Mouse (Mus musculus) neural tube, embryonic 13.5 days (tissue): Measurements from ENCODE around the gene Lrfn3. TPM values are rescaled to one million over a fixed set of nuclear protein-coding genes. Genes with fewer than 3 reads are reported as not detected.

Source experiments
- ATAC-seq: fragments of 200-750 bp; cut with Nextera tagmentation; 2 replicates; pipeline ENCODE4 v1.8.0; 2017; ENCODE audit warnings: low read depth, mild to moderate bottlenecking, moderate TSS enrichment, moderate library complexity
- H3K27ac ChIP-seq: fragments of 300-500 bp; sonication (generic); replicated peaks from 2 replicates; pipeline ENCODE4 v1.5.1; 2015; ENCODE audit warnings: moderate library complexity, mild to moderate bottlenecking, inconsistent platforms
- H3K27me3 ChIP-seq: fragments of 300-500 bp; sonication (generic); 2 replicates; pipeline ENCODE4 v1.6.1; 2015; ENCODE audit warnings: mild to moderate bottlenecking, inconsistent platforms
- H3K36me3 ChIP-seq: fragments of 300-500 bp; sonication (generic); 2 replicates; pipeline ENCODE4 v1.6.1; 2015; ENCODE audit warnings: mild to moderate bottlenecking, inconsistent platforms
- H3K4me1 ChIP-seq: fragments of 300-500 bp; sonication (generic); replicated peaks from 2 replicates; pipeline ENCODE4 v1.6.1; 2015; ENCODE audit warnings: inconsistent platforms
- H3K4me2 ChIP-seq: fragments of 300-500 bp; sonication (generic); 2 replicates; pipeline ENCODE4 v1.6.1; 2015; ENCODE audit warnings: inconsistent platforms, mild to moderate bottlenecking, moderate library complexity
- H3K4me3 ChIP-seq: fragments of 300-500 bp; sonication (generic); 2 replicates; pipeline ENCODE4 v1.5.1; 2015; ENCODE audit warnings: mild to moderate bottlenecking, inconsistent platforms
- H3K9ac ChIP-seq: fragments of 300-500 bp; sonication (generic); 2 replicates; pipeline ENCODE4 v1.6.1; 2015; ENCODE audit warnings: moderate library complexity, mild to moderate bottlenecking, inconsistent platforms
- H3K9me3 ChIP-seq: fragments of 300-500 bp; sonication (generic); 2 replicates; pipeline ENCODE4 v1.6.1; 2016; ENCODE audit warnings: inconsistent platforms
- whole genome bisulfite sequencing: fragments of 180-500 bp; shearing (Covaris S2); methylation state at CpG from one replicate; pipeline ENCODE4 v1.1.7; 2015; 5-methylcytosine and 5-hydroxymethylcytosine counted together
- polyA plus RNA-seq: library from polyadenylated mRNA; unstranded; fragments of >200 nt; fragmentation: Nextera tagmentation; extraction: Ambion mirVana; gene quantifications from 2 replicates; pipeline ENCODE4 v1.2.1, GENCODE M21; 2015

Lrfn3 gene
- polyA plus RNA-seq, result 10.8 and 12.7 TPM in 2 replicates

DNA sequence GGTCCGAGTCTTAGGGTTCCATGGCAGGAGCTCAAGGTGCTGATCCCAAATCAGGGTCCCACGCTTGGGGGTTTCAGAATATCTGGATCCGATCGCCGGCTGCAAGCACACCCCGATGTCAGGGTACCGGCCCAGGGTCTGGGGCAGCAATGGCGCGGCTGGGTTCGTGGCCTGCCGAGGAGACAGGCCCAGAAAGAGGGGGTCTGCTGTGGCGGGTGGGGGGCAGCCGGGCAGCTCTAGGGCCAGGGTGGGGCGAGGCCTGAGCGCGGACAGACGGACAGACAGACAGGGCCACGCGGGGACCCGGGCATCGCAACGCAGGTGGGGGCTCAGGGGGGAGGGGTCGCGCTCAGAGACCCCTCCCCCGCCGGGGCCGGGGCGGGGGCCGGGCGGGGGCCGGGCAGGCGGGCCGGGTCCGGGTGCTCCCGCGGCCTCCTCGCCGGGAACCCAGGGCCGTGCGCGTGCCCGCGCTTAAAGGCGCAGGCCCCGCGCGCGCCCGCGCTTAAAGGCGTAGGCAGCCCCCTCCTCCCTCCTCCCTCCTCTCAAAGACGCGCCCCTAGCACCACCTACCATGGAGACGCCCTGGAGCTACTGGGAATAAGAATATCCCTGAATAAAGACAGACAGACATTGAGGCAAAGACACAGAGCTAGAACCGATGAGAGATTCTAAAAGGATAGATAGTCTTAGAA lies at the start of gene Lrfn3:
Gene Lrfn3, minus strand, starts transcription at position 121 of the 692 bp plus-strand sequence.
- peaks cover 19% of the 10 kb centered on the region for H3K27me3 ChIP-seq
- WGBS, result 1% methylated on average over 51 of the region's 55 CpGs
- H3K4me3 ChIP-seq, result peak within 1 kb of the TSS; percentile 70
- peaks cover 22% of the 10 kb centered on the region for H3K36me3 ChIP-seq
- H3K9ac ChIP-seq, result peak within 1 kb of the TSS; percentile 96
- H3K27ac ChIP-seq, result peak within 1 kb of the TSS; percentile 54
- ATAC-seq, result peak; percentile 83
- peak within 1 kb of the TSS; percentile 83 for H3K4me2 ChIP-seq
- peaks cover 57% of the 10 kb centered on the region for H3K4me1 ChIP-seq
- no peaks in the 10 kb centered on the region for H3K9me3 ChIP-seq

- no peaks in the 10 kb centered on the region for H3K4me1 ChIP-seq
- H3K27me3 ChIP-seq, result 0 out of 2 replicates have a peak, but pooled peaks cover 3% of the 10 kb centered on the region
- no peak overlapping the region for H3K27ac ChIP-seq
- H3K36me3 ChIP-seq, result no peaks in the 10 kb centered on the region
- ATAC-seq, result no peak
- H3K9me3 ChIP-seq, result no peaks in the 10 kb centered on the region
- no peak overlapping the region for H3K9ac ChIP-seq
- 75% methylated on average over 3 of the region's 3 CpGs for WGBS
- H3K4me2 ChIP-seq, result no peak overlapping the region
- no peak overlapping the region for H3K4me3 ChIP-seq
These were observed 48.5 kb upstream of the Lrfn3 start for GRCm38 (mm10) chr7:30411023-30411422.

- WGBS, result 62% methylated on average over 2 of the region's 2 CpGs
These were observed 47.2 kb upstream of the Lrfn3 start for GRCm38 (mm10) chr7:30409789-30410188.

GRCm38 (mm10) chr7:30408639-30409038 lies 46.1 kb upstream of the Lrfn3 start:
- Histone ChIP-seq H3K4me3 (no peak overlapping the region), H3K36me3 (no peaks in the 10 kb centered on the region), H3K4me1 (no peaks in the 10 kb centered on the region), H3K9ac (no peak overlapping the region), H3K4me2 (no peak overlapping the region), H3K9me3 (no peaks in the 10 kb centered on the region), H3K27ac (no peak overlapping the region), H3K27me3 (0 out of 2 replicates have a peak, but pooled peaks cover 3% of the 10 kb centered on the region)
- ATAC-seq, result no peak
- 82% methylated on average over 3 of the region's 3 CpGs for WGBS

More at GRCm38 (mm10) chr7:30409789-30410188, 47.2 kb upstream of the Lrfn3 start:
- no peak overlapping the region for H3K9ac ChIP-seq
- 0 out of 2 replicates have a peak, but pooled peaks cover 3% of the 10 kb centered on the region for H3K27me3 ChIP-seq
- no peaks in the 10 kb centered on the region for H3K36me3 ChIP-seq
- no peak overlapping the region for H3K27ac ChIP-seq
- no peak overlapping the region for H3K4me2 ChIP-seq
- ATAC-seq, result no peak
- H3K9me3 ChIP-seq, result no peaks in the 10 kb centered on the region
- H3K4me3 ChIP-seq, result no peak overlapping the region
- no peaks in the 10 kb centered on the region for H3K4me1 ChIP-seq

GRCm38 (mm10) chr7:30402343-30402742 lies 39.8 kb upstream of the Lrfn3 start:
- Histone ChIP-seq H3K36me3 (no peaks in the 10 kb centered on the region), H3K4me1 (peaks cover 5% of the 10 kb centered on the region), H3K27ac (no peak overlapping the region), H3K9ac (no peak overlapping the region), H3K4me3 (no peak overlapping the region), H3K9me3 (no peaks in the 10 kb centered on the region), H3K4me2 (no peak overlapping the region), H3K27me3 (no peaks in the 10 kb centered on the region)
- ATAC-seq, result no peak
- WGBS, result 74% methylated on average over 4 of the region's 4 CpGs

DNA sequence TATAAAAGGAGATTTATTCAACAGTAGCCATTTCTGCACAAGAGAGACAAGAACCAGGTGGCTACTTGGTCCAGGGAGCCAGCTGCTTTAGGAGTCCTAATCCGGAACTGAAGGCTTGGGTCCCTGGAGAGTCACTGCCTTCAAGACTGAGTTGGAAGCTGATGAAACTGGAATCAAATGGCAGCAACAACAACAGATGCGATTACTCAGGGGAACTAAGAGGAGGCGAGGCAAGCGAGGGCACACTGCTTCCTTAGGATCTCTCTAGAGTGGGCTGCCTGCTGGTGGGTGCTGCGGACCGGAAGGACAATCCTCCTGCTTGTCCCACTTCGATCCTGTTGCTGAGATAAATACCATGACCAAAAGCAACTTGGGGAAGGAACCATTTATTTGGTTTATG lies 37.1 kb upstream of the Lrfn3 start:
- ATAC-seq, result no peak
- H3K4me1 ChIP-seq, result peaks cover 5% of the 10 kb centered on the region
- H3K9me3 ChIP-seq, result no peaks in the 10 kb centered on the region
- H3K4me2 ChIP-seq, result no peak overlapping the region
- no peak overlapping the region for H3K9ac ChIP-seq
- no peaks in the 10 kb centered on the region for H3K36me3 ChIP-seq
- H3K27me3 ChIP-seq, result no peaks in the 10 kb centered on the region
- 48% methylated on average over 7 of the region's 7 CpGs for WGBS
- H3K27ac ChIP-seq, result peak overlapping the region; percentile 29; the same call in 1 of the 2 replicates
- H3K4me3 ChIP-seq, result no peak overlapping the region

DNA sequence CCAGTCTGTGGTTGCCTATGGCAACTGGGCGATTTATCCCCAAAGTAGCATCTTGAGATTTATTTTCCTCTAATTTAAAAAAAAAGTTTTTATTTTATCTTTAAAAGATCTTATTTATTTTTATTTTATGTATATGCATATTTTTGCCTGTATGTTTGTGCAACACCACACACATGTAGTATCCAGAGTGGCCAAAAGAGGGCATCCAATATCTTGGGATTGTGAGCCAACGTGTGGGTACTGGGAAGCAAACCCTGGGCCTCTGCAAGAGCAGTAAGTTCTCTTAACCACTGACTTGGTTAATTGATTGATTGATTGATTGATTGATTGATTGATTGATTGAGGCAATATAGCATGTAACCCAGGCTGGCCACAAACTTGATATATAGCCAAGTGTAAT lies 32.3 kb upstream of the Lrfn3 start:
- no peak overlapping the region for H3K9ac ChIP-seq
- peaks cover 4% of the 10 kb centered on the region for H3K4me1 ChIP-seq
- H3K27me3 ChIP-seq, result no peaks in the 10 kb centered on the region
- no peak overlapping the region for H3K4me3 ChIP-seq
- no peak for ATAC-seq
- H3K9me3 ChIP-seq, result no peaks in the 10 kb centered on the region
- whole genome bisulfite sequencing, result 46% methylated on average over 2 of the region's 2 CpGs
- H3K36me3 ChIP-seq, result no peaks in the 10 kb centered on the region
- no peak overlapping the region for H3K4me2 ChIP-seq
- peak overlapping the region; percentile 49; the same call in 1 of the 2 replicates for H3K27ac ChIP-seq

GRCm38 (mm10) chr7:30394379-30394778 lies 31.8 kb upstream of the Lrfn3 start:
- peak overlapping the region; percentile 49; the same call in 1 of the 2 replicates for H3K27ac ChIP-seq
- 67% methylated on average over 11 of the region's 11 CpGs for WGBS

DNA sequence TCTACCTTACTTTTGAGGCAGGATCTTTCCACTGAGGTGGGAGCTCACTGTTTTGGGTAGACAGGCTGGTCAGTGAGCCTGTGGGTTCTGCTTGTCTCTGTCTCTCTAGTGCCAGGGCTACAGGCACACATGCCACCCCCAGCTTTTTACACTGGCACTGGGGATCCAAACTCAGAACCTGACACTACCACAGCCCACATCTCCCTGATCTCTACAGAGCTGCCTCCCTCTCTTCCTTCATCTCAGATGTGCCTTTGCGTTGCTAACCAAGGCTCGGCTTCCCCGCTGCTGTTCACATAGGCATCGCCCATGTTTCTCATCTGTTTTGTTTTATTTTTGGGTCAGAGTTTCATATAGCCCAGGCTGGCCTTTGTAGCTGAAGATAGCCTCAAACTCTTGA lies 31.1 kb upstream of the Lrfn3 start:
- Histone ChIP-seq H3K36me3 (no peaks in the 10 kb centered on the region), H3K4me1 (no peaks in the 10 kb centered on the region)
- WGBS, result 88% methylated on average over 4 of the region's 4 CpGs

More at GRCm38 (mm10) chr7:30394379-30394778, 31.8 kb upstream of the Lrfn3 start:
- no peak for ATAC-seq
- Histone ChIP-seq H3K36me3 (no peaks in the 10 kb centered on the region), H3K27me3 (no peaks in the 10 kb centered on the region), H3K4me2 (no peak overlapping the region), H3K4me3 (no peak overlapping the region), H3K4me1 (no peaks in the 10 kb centered on the region), H3K9ac (no peak overlapping the region), H3K9me3 (no peaks in the 10 kb centered on the region)

DNA sequence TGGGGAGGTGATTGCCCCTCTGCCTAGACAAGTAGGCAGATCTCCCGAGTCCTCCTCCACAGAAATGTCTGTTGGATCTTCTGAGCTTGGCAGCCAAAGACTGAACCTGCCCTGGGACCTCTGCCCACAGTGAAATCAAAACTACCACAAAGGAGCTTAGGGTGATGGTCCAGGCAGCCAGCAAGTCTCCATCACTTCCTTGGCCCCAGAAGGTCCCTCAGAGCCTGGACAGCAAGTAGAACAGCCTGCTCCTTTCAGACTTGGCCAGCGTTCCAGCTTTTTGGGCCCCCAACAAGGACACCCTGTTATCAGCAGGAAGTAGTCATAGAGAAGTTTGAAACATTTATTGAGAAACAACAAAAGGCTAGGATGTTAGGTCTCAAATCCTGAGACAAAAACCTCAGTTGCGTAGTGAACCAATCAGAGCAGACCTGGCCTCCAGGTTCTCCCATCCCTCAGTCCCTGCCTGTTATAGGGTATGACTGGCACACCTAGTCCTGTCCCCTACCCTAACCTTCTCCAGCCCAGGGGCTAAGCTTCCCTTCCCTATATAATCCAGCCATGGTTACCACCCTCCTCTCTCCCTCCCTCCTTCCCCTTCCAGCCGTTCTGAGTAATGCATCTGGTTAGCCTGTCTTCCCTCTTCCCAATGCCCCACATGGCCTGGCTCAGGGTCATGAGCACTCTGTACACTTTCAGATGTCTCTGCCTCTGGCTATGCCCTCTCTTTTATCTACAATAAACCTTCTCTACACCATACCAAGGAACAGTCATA lies 30.4 kb upstream of the Lrfn3 start:
- Histone ChIP-seq H3K9ac (no peak overlapping the region), H3K4me2 (no peak overlapping the region), H3K4me1 (no peaks in the 10 kb centered on the region), H3K36me3 (no peaks in the 10 kb centered on the region), H3K9me3 (no peaks in the 10 kb centered on the region), H3K27ac (no peak overlapping the region), H3K4me3 (no peak overlapping the region), H3K27me3 (no peaks in the 10 kb centered on the region)
- no peak for ATAC-seq
- WGBS, result 71% methylated on average over 4 of the region's 4 CpGs

More for the DNA sequence above, 31.1 kb upstream of the Lrfn3 start:
- Histone ChIP-seq H3K9me3 (no peaks in the 10 kb centered on the region), H3K4me2 (no peak overlapping the region), H3K27ac (0 out of 2 replicates have a peak overlapping the region, but pooled peaks have one; percentile 42), H3K27me3 (no peaks in the 10 kb centered on the region), H3K9ac (no peak overlapping the region), H3K4me3 (no peak overlapping the region)
- ATAC-seq, result no peak

DNA sequence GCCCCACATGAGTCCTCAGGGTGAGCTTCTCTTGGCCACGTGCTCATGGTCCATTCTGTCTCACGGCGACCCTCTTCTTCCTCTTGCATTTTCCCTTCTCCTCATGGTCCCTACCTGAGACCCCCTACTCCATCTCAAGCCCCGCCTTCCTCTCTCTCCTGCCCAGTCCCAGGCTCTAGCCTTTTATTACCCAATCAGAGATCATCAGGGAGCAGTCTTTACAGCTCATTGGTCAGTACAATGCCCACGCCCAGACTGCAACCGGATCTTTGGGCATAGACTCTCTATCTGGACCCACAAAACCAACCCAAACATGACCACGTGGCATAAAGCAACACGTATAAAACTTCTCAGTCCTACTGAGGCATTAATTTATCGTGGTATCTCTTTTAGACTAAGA lies 21.5 kb upstream of the Lrfn3 start:
- no peak overlapping the region for H3K4me3 ChIP-seq
- ATAC-seq, result no peak
- 87% methylated on average over 9 of the region's 9 CpGs for WGBS

GRCm38 (mm10) chr7:30380061-30380460 lies 17.5 kb upstream of the Lrfn3 start:
- H3K9me3 ChIP-seq, result no peaks in the 10 kb centered on the region
- H3K27me3 ChIP-seq, result no peaks in the 10 kb centered on the region
- H3K4me3 ChIP-seq, result no peak overlapping the region
- WGBS, result 66% methylated on average over 5 of the region's 5 CpGs
- no peaks in the 10 kb centered on the region for H3K4me1 ChIP-seq
- no peak for ATAC-seq
- no peaks in the 10 kb centered on the region for H3K36me3 ChIP-seq
- no peak overlapping the region for H3K27ac ChIP-seq
- H3K9ac ChIP-seq, result no peak overlapping the region
- H3K4me2 ChIP-seq, result no peak overlapping the region

More for the DNA sequence above, 21.5 kb upstream of the Lrfn3 start:
- Histone ChIP-seq H3K4me2 (no peak overlapping the region), H3K4me1 (no peaks in the 10 kb centered on the region), H3K27me3 (no peaks in the 10 kb centered on the region), H3K36me3 (no peaks in the 10 kb centered on the region), H3K9ac (no peak overlapping the region), H3K9me3 (no peaks in the 10 kb centered on the region), H3K27ac (no peak overlapping the region)
